Mouse (Mus musculus) heart, embryonic 15.5 days (tissue): ENCODE results near the gene Smg6. TPM values are rescaled to one million over a fixed set of nuclear protein-coding genes. Genes with fewer than 3 reads are reported as not detected.

ENCODE experiments used
- ATAC-seq: fragments of 200-750 bp; cut with Nextera tagmentation; replicated peaks from 2 replicates; pipeline ENCODE4 v1.8.0; 2017; ENCODE audit warnings: low read depth, moderate TSS enrichment; ENCODE audit not compliant: insufficient number of reproducible peaks, insufficient read depth, low FRiP score
- H3K27ac ChIP-seq: fragments of 300-500 bp; sonication (generic); 2 replicates; pipeline ENCODE4 v1.5.1; 2015; ENCODE audit warnings: mild to moderate bottlenecking, inconsistent platforms
- H3K27me3 ChIP-seq: fragments of 300-500 bp; sonication (generic); 2 replicates; pipeline ENCODE4 v1.6.1; 2015; ENCODE audit warnings: inconsistent platforms
- H3K36me3 ChIP-seq: fragments of 300-500 bp; sonication (generic); 2 replicates; pipeline ENCODE4 v1.6.1; 2015; ENCODE audit warnings: mild to moderate bottlenecking, inconsistent platforms
- H3K4me1 ChIP-seq: fragments of 300-500 bp; sonication (generic); replicated peaks from 2 replicates; pipeline ENCODE4 v1.6.1; 2015; ENCODE audit warnings: inconsistent platforms
- H3K4me2 ChIP-seq: fragments of 300-500 bp; sonication (generic); 2 replicates; pipeline ENCODE4 v1.6.1; 2015; ENCODE audit warnings: inconsistent platforms, mild to moderate bottlenecking, moderate library complexity
- H3K4me3 ChIP-seq: fragments of 300-500 bp; sonication (generic); 2 replicates; pipeline ENCODE4 v1.5.1; 2015; ENCODE audit warnings: mild to moderate bottlenecking, inconsistent platforms
- H3K9ac ChIP-seq: fragments of 300-500 bp; sonication (generic); 2 replicates; pipeline ENCODE4 v1.6.1; 2015; ENCODE audit warnings: mild to moderate bottlenecking, inconsistent platforms
- H3K9me3 ChIP-seq: fragments of 300-500 bp; sonication (generic); replicated peaks from 2 replicates; pipeline ENCODE4 v1.6.1; 2016; ENCODE audit warnings: inconsistent platforms
- WGBS: fragments of 180-500 bp; shearing (Covaris S2); methylation state at CpG from one replicate; pipeline ENCODE4 v1.1.7; 2015; ENCODE audit warnings: mixed read lengths; 5-methylcytosine and 5-hydroxymethylcytosine counted together
- polyA plus RNA-seq: library from polyadenylated mRNA; unstranded; fragments of >200 nt; fragmentation: Nextera tagmentation; extraction: Ambion mirVana; gene quantifications from 2 replicates; pipeline ENCODE4 v1.2.1, GENCODE M21; 2015

Smg6 gene
- polyA plus RNA-seq: 10.0 and 11.4 TPM in 2 replicates

DNA sequence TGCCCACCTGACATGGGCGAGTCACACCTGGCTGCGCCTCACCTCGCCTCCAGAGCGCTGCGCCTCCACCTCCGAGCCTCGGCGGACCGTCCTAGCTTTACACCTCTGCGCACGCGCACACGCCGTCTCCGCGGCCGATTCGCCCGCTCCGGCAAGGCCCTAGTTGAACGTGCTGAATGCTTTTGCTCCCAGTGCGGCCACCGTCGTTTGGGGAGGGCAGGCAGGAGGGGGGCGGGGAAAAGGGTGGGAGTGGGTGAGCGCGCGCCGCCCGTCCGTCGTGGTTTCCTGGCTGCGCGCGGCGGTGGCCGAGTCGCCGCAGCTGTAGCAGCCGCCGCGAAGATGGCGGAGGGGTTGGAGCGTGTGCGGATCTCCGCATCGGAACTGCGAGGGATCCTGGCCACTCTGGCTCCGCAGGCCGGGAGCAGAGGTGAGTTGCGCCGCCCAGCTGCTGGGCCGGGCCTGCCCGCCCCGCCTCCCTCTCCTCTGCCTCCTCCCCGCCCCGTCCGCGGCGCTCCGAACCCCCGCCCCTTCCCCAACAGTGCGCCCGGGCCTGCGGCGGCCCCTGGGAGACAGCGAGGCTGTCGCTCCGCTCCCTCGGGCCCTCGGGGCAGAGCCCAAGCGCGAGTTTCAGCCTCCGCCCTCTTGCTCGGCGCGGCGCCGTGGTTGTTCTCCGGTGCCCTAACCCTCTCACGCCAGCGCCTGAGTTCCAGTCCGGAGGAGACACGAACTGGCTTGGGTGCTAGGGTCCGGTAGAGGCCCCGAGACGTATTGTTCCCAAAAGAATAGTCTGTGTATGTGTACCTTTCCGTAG, at the start of gene Smg6, which contains the start of gene Srr:
Gene Smg6, plus strand, starts transcription at position 247 of the 811 bp plus-strand sequence.
Gene Srr, minus strand, starts transcription at position 372 of the 811 bp plus-strand sequence.
- peaks cover 20% of the 10 kb centered on the region for H3K4me1 ChIP-seq
- peak; percentile 96 for ATAC-seq
- peak within 1 kb of the TSS; percentile 71 for H3K4me2 ChIP-seq
- H3K36me3 ChIP-seq: peaks cover 6% of the 10 kb centered on the region
- peak within 1 kb of the TSS; percentile 99 for H3K27ac ChIP-seq
- peak within 1 kb of the TSS; percentile 96 for H3K9ac ChIP-seq
- H3K9me3 ChIP-seq: no peaks in the 10 kb centered on the region
- WGBS: under 1% methylated on average over 83 of the region's 88 CpGs
- H3K27me3 ChIP-seq: no peaks in the 10 kb centered on the region
- H3K4me3 ChIP-seq: peak within 1 kb of the TSS; percentile 98

DNA sequence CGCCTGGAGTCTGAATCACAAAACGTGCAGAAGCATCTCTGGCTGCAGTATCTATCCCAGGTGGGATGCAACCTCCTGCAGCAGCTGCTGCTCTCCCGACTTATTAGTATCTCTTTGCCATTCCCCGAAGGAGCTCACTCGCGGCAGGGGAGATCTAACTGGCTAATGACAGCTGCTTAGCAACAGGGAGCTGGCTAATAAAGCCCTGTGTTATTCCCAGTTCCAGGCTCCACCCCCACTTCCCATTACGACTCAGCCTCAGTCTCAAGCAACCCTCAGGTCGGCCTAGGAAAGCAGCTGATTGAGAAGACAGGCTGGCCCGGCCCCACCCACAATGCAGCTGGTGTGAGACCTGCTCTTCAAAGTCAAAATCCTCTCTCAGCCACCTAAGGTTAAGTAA, 48.8 kb upstream of the Smg6 start:
- ATAC-seq: peak; percentile 35; the same call in 1 of the 2 replicates
- Histone ChIP-seq H3K4me3 (no peak overlapping the region), H3K9ac (no peak overlapping the region), H3K27me3 (no peaks in the 10 kb centered on the region), H3K4me1 (peaks cover 11% of the 10 kb centered on the region), H3K9me3 (no peaks in the 10 kb centered on the region), H3K36me3 (no peaks in the 10 kb centered on the region), H3K27ac (no peak overlapping the region), H3K4me2 (peak overlapping the region; percentile 32; the same call in 1 of the 2 replicates)
- WGBS: 9% methylated on average over 9 of the region's 9 CpGs

DNA sequence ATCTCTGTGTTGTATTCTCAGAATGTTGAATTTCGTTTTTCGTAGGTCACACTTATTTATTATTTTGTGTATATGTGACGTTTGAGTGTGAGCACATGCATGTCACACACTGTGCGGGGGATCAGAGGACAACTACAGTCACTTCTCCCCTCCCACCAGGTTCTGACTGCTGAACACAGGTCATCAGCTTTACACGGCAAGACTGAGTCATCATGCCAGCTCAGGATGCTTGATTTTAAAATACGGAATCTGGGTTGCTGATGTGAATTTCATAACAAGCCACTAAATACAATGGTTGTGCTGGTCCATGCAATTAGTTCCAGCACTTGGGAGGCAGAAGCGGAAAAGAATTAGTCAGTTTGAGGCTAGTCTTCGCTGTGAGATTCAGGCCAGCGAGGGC, 44.6 kb upstream of the Smg6 start:
- Histone ChIP-seq H3K4me3 (no peak overlapping the region), H3K4me1 (peaks cover 12% of the 10 kb centered on the region), H3K9ac (no peak overlapping the region), H3K27ac (no peak overlapping the region), H3K27me3 (no peaks in the 10 kb centered on the region), H3K36me3 (no peaks in the 10 kb centered on the region), H3K9me3 (no peaks in the 10 kb centered on the region), H3K4me2 (no peak overlapping the region)
- ATAC-seq: no peak
- 79% methylated on average over 9 of the region's 9 CpGs for WGBS

DNA sequence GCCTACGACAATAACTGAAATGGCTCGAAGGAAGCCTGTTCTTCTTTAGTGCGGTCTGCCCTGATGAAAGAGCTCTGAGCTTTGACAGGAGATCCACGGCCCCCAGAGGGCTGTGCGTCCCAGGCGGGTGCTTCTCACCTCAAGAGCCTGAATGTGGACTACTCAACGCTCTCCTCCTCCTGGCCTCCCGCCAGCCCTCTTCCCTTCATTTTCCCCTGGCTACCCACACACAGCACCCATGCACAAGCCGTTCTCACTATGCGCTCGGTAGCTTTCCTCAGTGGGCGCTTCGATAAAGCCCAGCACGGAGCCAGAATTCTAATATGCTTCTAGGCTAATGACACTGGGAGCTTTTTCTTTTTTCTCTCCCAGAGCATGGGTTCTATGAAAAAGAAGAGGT, 43.6 kb upstream of the Smg6 start:
- Histone ChIP-seq H3K9ac (no peak overlapping the region), H3K9me3 (no peaks in the 10 kb centered on the region), H3K27me3 (no peaks in the 10 kb centered on the region), H3K27ac (no peak overlapping the region), H3K4me3 (no peak overlapping the region), H3K4me1 (peaks cover 6% of the 10 kb centered on the region), H3K36me3 (no peaks in the 10 kb centered on the region), H3K4me2 (0 out of 2 replicates have a peak overlapping the region, but pooled peaks have one; percentile 2)
- no peak for ATAC-seq
- 45% methylated on average over 14 of the region's 14 CpGs for WGBS

DNA sequence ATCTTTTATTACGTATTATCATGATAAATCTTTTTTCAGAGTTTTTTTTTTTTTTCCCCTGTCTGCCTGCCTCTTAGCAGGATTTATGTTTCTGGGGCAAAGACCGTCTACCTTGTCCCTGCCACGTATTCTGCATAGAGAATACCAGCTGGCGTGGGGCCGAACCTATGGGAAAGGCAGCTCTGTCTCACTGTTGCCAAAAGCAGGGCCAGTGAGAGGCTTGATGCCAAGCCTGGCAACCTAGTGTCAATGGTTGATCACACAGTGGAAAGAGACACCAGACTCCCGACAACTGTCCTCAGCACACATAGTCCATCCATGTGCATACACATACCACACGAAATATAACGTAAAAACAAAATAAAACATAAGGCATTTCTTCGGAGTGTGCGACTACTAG, 42.5 kb upstream of the Smg6 start:
- 93% methylated on average over 10 of the region's 10 CpGs for WGBS
- Histone ChIP-seq H3K36me3 (no peaks in the 10 kb centered on the region), H3K9ac (no peak overlapping the region), H3K4me3 (no peak overlapping the region), H3K4me2 (no peak overlapping the region), H3K4me1 (peaks cover 6% of the 10 kb centered on the region), H3K27me3 (no peaks in the 10 kb centered on the region), H3K27ac (no peak overlapping the region), H3K9me3 (no peaks in the 10 kb centered on the region)
- no peak for ATAC-seq

DNA sequence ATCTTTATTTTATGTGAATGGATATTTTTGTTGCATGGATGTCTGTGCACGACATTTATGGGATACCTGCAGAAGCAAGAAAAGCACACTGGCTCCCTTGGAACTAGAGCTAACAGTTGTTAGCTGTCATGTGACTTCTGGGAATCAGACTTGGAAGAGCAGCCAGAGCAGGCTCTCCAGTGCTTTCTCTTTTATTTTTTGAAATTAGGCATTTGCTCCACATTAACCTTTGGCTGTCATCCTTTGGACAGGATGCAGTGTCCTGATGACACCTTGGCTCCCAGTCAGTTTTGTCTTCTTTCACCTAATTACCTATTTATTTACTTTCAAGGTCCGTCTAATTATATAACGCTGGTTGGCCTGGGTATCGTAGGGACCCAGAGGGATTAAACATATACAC, 31.0 kb upstream of the Smg6 start:
- no peak overlapping the region for H3K4me2 ChIP-seq
- no peak overlapping the region for H3K4me3 ChIP-seq
- no peak overlapping the region for H3K27ac ChIP-seq
- H3K4me1 ChIP-seq: peaks cover 27% of the 10 kb centered on the region
- WGBS: 81% methylated on average over 4 of the region's 4 CpGs
- H3K9ac ChIP-seq: no peak overlapping the region
- no peaks in the 10 kb centered on the region for H3K9me3 ChIP-seq
- ATAC-seq: no peak
- no peaks in the 10 kb centered on the region for H3K36me3 ChIP-seq
- H3K27me3 ChIP-seq: no peaks in the 10 kb centered on the region

DNA sequence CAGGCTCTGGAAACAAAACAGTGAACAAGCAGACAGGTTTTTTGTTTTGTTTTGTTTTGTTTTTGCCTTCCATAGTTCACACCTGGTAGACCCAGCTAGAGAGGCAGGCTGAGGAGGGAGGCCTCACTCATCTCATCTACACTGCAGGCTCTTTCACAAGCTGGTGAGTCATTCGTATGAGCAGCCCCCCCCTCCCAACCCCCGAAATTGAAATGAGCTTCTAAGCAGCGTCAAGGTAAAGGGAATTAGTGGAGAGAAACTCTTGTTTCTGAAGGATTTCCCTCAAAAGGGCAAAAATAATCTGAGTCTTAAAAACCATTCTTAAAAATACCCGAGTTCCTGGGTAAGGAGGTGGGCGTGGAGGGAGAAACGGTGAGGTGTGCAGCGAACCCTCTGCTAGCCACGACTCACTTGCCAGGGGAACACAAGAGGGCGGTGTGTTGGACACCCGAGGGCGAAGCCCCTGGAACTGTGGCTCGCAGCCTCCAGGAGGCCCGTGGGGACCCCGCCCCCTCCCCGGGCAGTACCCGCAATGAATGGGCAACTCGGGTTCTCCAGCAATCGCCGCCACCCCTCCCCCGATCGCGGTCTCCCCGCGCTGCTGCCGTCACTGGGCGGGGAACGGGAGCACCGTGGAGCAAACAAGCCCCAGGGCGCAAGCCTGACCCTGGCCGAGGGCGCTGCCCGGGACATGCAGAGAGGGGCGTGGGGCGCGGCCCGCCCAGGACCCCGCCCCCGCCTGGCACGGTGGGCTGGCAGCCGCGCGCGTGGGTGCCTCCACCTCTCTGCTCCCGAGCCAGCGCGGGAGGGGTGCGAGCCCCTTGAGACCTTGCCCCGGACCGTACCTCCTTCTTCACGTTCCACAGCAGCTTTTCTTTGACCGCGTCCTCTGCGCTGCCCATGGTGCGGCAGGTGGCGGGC, 29.4 kb upstream of the Smg6 start:
- 1% methylated on average over 51 of the region's 55 CpGs for WGBS
- peak overlapping the region; percentile 80 for H3K9ac ChIP-seq
- ATAC-seq: peak; percentile 58
- peaks cover 15% of the 10 kb centered on the region for H3K36me3 ChIP-seq
- peak overlapping the region; percentile 91 for H3K4me3 ChIP-seq
- H3K27me3 ChIP-seq: no peaks in the 10 kb centered on the region
- no peaks in the 10 kb centered on the region for H3K9me3 ChIP-seq
- peak overlapping the region; percentile 87 for H3K27ac ChIP-seq
- H3K4me1 ChIP-seq: peaks cover 27% of the 10 kb centered on the region
- peak overlapping the region; percentile 95 for H3K4me2 ChIP-seq

DNA sequence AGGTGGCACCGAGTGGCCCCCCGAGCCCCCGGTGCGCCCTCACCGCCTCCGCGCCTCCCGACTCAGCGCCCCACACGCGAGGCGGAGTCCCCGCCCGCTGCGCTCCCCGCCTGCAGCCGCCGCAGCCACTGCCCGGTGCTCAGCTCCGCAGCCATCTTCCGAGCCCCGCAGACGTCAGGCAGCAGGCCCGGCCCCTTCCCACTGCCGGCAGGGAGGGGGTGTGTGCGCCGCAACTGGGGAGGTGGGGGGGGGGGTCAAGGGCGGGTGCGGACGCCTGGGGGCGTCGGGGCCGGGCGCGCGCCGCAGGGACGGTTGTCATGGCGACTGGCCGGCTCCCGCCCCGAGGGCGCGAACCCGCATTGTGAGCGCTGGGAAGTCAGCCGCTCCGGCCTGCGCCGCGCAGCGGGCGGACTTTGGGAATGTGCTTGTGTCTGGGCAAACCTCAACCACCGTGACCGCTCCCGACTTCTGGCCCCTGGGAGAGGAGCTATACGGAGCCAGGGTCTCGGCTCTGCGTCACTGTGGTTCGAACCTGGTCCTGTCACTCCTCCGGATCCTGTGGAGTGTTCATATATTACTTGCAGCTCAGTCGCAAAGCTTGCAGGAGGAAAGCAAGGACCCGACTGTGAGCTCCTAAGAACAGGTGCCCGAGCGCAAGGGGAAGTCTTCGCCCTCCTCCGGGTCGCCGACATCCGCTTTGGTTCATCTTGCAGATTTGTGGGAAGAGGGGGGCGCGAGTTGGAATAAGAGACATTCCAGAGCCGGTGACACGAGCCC, 28.5 kb upstream of the Smg6 start, which contains the start of gene Sgsm2:
Gene Sgsm2, minus strand, starts transcription at position 160 of the 777 bp plus-strand sequence.
- peak; percentile 69 for ATAC-seq
- Histone ChIP-seq H3K9ac (peak within 1 kb of the TSS; percentile 80), H3K4me3 (peak within 1 kb of the TSS; percentile 91), H3K27me3 (no peaks in the 10 kb centered on the region), H3K4me2 (peak within 1 kb of the TSS; percentile 95), H3K36me3 (peaks cover 24% of the 10 kb centered on the region), H3K27ac (peak within 1 kb of the TSS; percentile 87), H3K4me1 (peaks cover 27% of the 10 kb centered on the region), H3K9me3 (no peaks in the 10 kb centered on the region)
- WGBS: under 1% methylated on average over 72 of the region's 74 CpGs

DNA sequence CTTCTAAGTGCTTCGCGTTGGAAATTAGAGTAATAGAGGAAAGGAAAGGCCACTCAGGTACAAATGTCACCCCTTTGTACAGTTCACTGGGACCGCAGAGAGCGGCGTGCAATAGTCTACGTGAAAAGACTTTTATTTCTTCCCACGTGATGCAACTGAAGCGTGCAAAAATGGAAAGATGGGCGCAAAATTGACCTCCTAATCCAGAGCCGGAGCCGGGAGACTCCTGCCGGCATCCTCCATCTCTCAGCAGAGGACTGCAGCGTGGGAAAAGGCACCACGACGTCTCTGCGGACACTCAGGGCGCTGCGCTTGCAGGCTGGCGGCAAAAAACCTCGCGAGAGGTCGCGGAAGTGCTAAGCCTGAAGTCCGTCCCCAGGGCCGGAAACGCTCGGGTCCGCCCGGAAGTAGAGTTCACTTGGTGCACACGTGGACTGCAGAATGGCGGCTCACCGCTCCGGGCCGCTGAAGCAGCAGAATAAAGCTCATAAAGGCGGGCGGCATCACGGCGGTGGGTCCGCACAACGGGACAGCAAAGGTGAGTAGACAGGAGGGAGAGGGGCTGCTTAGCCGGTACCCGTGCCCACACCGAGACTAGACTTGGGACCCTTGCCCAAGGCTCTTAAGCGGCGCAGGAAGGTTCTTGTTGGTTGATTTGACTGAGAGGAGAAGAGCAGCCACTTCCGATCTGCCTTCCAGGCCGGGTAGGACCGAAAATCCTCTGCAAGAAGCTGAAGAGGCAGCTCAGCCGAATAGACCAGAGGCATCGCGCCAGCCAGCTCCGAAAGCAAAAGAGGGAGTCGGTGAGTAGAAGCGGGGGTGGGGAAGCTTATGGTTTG, 27.7 kb upstream of the Smg6 start, which contains the start of gene Tsr1:
Gene Tsr1, plus strand, starts transcription at position 394 of the 839 bp plus-strand sequence.
- Histone ChIP-seq H3K9me3 (no peaks in the 10 kb centered on the region), H3K27me3 (no peaks in the 10 kb centered on the region), H3K9ac (peak within 1 kb of the TSS; percentile 80), H3K36me3 (peaks cover 29% of the 10 kb centered on the region), H3K4me1 (peaks cover 27% of the 10 kb centered on the region), H3K4me2 (peak within 1 kb of the TSS; percentile 95), H3K27ac (peak within 1 kb of the TSS; percentile 87), H3K4me3 (peak within 1 kb of the TSS; percentile 91)
- WGBS: under 1% methylated on average over 54 of the region's 54 CpGs
- peak; percentile 87 for ATAC-seq

DNA sequence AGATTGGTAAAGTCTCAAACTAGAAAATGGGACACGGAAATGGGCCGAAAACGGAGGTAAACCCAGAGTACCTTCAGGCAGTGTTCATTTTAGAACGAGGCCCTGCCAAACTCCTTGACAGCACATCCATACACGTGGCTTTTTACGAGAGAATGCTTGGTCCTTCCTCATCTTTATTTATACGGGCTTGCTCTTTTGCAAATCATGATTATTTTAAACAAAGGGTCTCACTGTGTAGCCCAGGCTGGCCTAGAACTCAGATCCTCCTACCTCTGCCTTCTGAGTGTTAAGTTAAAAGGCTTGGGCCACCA, 27.2 kb upstream of the Smg6 start:
- peak overlapping the region; percentile 80 for H3K9ac ChIP-seq
- H3K9me3 ChIP-seq: no peaks in the 10 kb centered on the region
- H3K4me2 ChIP-seq: peak overlapping the region; percentile 95
- ATAC-seq: no peak
- H3K4me3 ChIP-seq: peak overlapping the region; percentile 91
- peaks cover 35% of the 10 kb centered on the region for H3K36me3 ChIP-seq
- peak overlapping the region; percentile 87 for H3K27ac ChIP-seq
- peaks cover 27% of the 10 kb centered on the region for H3K4me1 ChIP-seq
- 0% methylated on average over 7 of the region's 7 CpGs for WGBS
- H3K27me3 ChIP-seq: no peaks in the 10 kb centered on the region
